Mouse (Mus musculus) regulatory T cell (primary cell): ENCODE measurements around the gene Cct2.

Source experiments
- in situ Hi-C: fragments of 300-600 bp; cut with MboI, MseI; formaldehyde crosslinking; loops from one replicate; pipeline ENCODE4 v1.15.1; 2025; ENCODE audit warnings: high pct_unique_total_duplicates

The Cct2 gene

GRCm38 (mm10) chr10:117063254-117064021 lies at the start of gene Cct2:
TSS of gene Cct2 (minus strand) at chr10:117063814.
- in situ Hi-C loops = no loop called here

- in situ Hi-C loops = no loop called here
Measured at GRCm38 (mm10) chr10:117112545-117112944, 48.9 kb upstream of the Cct2 start.

- in situ Hi-C loops = no loop called here
Measured at GRCm38 (mm10) chr10:117111455-117111854, 47.8 kb upstream of the Cct2 start.

- in situ Hi-C loops = no loop called here
Measured at GRCm38 (mm10) chr10:117110271-117110670, 46.7 kb upstream of the Cct2 start.

GRCm38 (mm10) chr10:117106686-117107085 lies 43.1 kb upstream of the Cct2 start:
- in situ Hi-C loops = no loop called here

- in situ Hi-C loops = no loop called here
Measured at GRCm38 (mm10) chr10:117106244-117106643, 42.6 kb upstream of the Cct2 start.

- in situ Hi-C loops = no loop called here
Measured at GRCm38 (mm10) chr10:117105015-117105414, 41.4 kb upstream of the Cct2 start.

- in situ Hi-C loops = no loop called here
Measured at GRCm38 (mm10) chr10:117103854-117104598, 40.4 kb upstream of the Cct2 start.

GRCm38 (mm10) chr10:117100175-117100574 lies 36.6 kb upstream of the Cct2 start:
- in situ Hi-C loops = no loop called here

GRCm38 (mm10) chr10:117097116-117097698 lies 33.6 kb upstream of the Cct2 start:
- in situ Hi-C loops = no loop called here

GRCm38 (mm10) chr10:117096096-117096495 lies 32.5 kb upstream of the Cct2 start:
- in situ Hi-C loops = no loop called here

GRCm38 (mm10) chr10:117094504-117095329 lies 31.1 kb upstream of the Cct2 start:
- in situ Hi-C loops = no loop called here

- in situ Hi-C loops = no loop called here
Measured at GRCm38 (mm10) chr10:117089628-117090027, 26.0 kb upstream of the Cct2 start.

- in situ Hi-C loops = no loop called here
Measured at GRCm38 (mm10) chr10:117081914-117082359, 18.3 kb upstream of the Cct2 start.

GRCm38 (mm10) chr10:117081326-117081725 lies 17.7 kb upstream of the Cct2 start:
- in situ Hi-C loops = no loop called here

- in situ Hi-C loops = no loop called here
Measured at GRCm38 (mm10) chr10:117078284-117078683, 14.7 kb upstream of the Cct2 start.

- in situ Hi-C loops = no loop called here
Measured at GRCm38 (mm10) chr10:117073176-117073575, 9.6 kb upstream of the Cct2 start.

- in situ Hi-C loops = no loop called here
Measured at GRCm38 (mm10) chr10:117072191-117072888, 8.7 kb upstream of the Cct2 start.

- in situ Hi-C loops = no loop called here
Measured at GRCm38 (mm10) chr10:117069109-117069508, 5.5 kb upstream of the Cct2 start.

- in situ Hi-C loops = no loop called here
Measured at GRCm38 (mm10) chr10:117064076-117064475, 462 bp upstream of the Cct2 start.

- in situ Hi-C loops = no loop called here
Measured at GRCm38 (mm10) chr10:117062894-117063253, 740 bp downstream of the Cct2 start.
